Mouse (Mus musculus): ENCODE measurements around the gene Cox11. TPM values are rescaled to one million over a fixed set of nuclear protein-coding genes. Genes with fewer than 3 reads are reported as not detected.

Cox11 gene
- polyA plus RNA-seq, 1 experiment from 2014 or later: 42.8 TPM

- Histone ChIP-seq H3K4me2 (peak overlapping the region; percentile 41), H3K4me1 (peaks cover 34% of the 10 kb centered on the region), H3K9me3 (no peaks in the 10 kb centered on the region), H3K27ac (peak overlapping the region; percentile 89), H3K4me3 (no peak overlapping the region), H3K27me3 (no peaks in the 10 kb centered on the region), H3K9ac (no peak overlapping the region), H3K36me3 (peaks cover 22% of the 10 kb centered on the region)
- WGBS: under 1% methylated on average over 6 of the region's 6 CpGs
- ATAC-seq (ENCODE audit: insufficient number of reproducible peaks, insufficient read depth, low FRiP score, low TSS enrichment, low read depth): peak; percentile 79; the same call in 1 of the 2 replicates
These were observed 27.2 kb downstream of the Cox11 start for GRCm38 (mm10) chr11:90665161-90665560.

- Histone ChIP-seq H3K9me3 (no peaks in the 10 kb centered on the region), H3K4me3 (no peak overlapping the region), H3K27ac (peak overlapping the region; percentile 89), H3K9ac (no peak overlapping the region), H3K27me3 (no peaks in the 10 kb centered on the region), H3K4me2 (no peak overlapping the region), H3K36me3 (peaks cover 17% of the 10 kb centered on the region), H3K4me1 (peaks cover 29% of the 10 kb centered on the region)
- WGBS: 62% methylated on average over 3 of the region's 3 CpGs
- ATAC-seq (ENCODE audit: insufficient number of reproducible peaks, insufficient read depth, low FRiP score, low TSS enrichment, low read depth): no peak
These were observed 28.3 kb downstream of the Cox11 start for GRCm38 (mm10) chr11:90666144-90666757.

- no peak for ATAC-seq (ENCODE audit: insufficient number of reproducible peaks, insufficient read depth, low FRiP score, low TSS enrichment, low read depth)
- peaks cover 29% of the 10 kb centered on the region for H3K4me1 ChIP-seq
- H3K9me3 ChIP-seq: no peaks in the 10 kb centered on the region
- H3K27me3 ChIP-seq: no peaks in the 10 kb centered on the region
- H3K4me2 ChIP-seq: no peak overlapping the region
- 77% methylated on average over 4 of the region's 4 CpGs for WGBS
- no peak overlapping the region for H3K9ac ChIP-seq
- H3K27ac ChIP-seq: no peak overlapping the region
- H3K36me3 ChIP-seq: peaks cover 14% of the 10 kb centered on the region; the same call in 1 of the 2 replicates
- H3K4me3 ChIP-seq: no peak overlapping the region
These were observed 28.9 kb downstream of the Cox11 start for GRCm38 (mm10) chr11:90666916-90667315.

- no peaks in the 10 kb centered on the region for H3K27me3 ChIP-seq
- H3K4me2 ChIP-seq: no peak overlapping the region
- H3K9me3 ChIP-seq: no peaks in the 10 kb centered on the region
- H3K9ac ChIP-seq: no peak overlapping the region
- H3K36me3 ChIP-seq: peaks cover 14% of the 10 kb centered on the region; the same call in 1 of the 2 replicates
- no peak for ATAC-seq (ENCODE audit: insufficient number of reproducible peaks, insufficient read depth, low FRiP score, low TSS enrichment, low read depth)
- no peak overlapping the region for H3K4me3 ChIP-seq
- no peak overlapping the region for H3K27ac ChIP-seq
- 94% methylated on average over 6 of the region's 6 CpGs for WGBS
- peaks cover 29% of the 10 kb centered on the region for H3K4me1 ChIP-seq
These were observed 29.4 kb downstream of the Cox11 start for GRCm38 (mm10) chr11:90667325-90667724.

GRCm38 (mm10) chr11:90675479-90676110 is 37.6 kb downstream of the Cox11 start:
- H3K36me3 ChIP-seq: peaks cover 10% of the 10 kb centered on the region; the same call in 1 of the 2 replicates
- no peaks in the 10 kb centered on the region for H3K4me1 ChIP-seq
- H3K4me2 ChIP-seq: no peak overlapping the region
- no peak overlapping the region for H3K9ac ChIP-seq
- WGBS: 62% methylated on average over 5 of the region's 5 CpGs
- no peak overlapping the region for H3K4me3 ChIP-seq
- ATAC-seq (ENCODE audit: insufficient number of reproducible peaks, insufficient read depth, low FRiP score, low TSS enrichment, low read depth): no peak
- no peak overlapping the region for H3K27ac ChIP-seq
- H3K27me3 ChIP-seq: no peaks in the 10 kb centered on the region
- H3K9me3 ChIP-seq: no peaks in the 10 kb centered on the region

GRCm38 (mm10) chr11:90677027-90677426 is 39.1 kb downstream of the Cox11 start:
- Histone ChIP-seq H3K9ac (no peak overlapping the region), H3K4me2 (no peak overlapping the region), H3K4me1 (no peaks in the 10 kb centered on the region), H3K36me3 (peaks cover 18% of the 10 kb centered on the region; the same call in 1 of the 2 replicates), H3K27me3 (no peaks in the 10 kb centered on the region), H3K27ac (no peak overlapping the region), H3K4me3 (no peak overlapping the region), H3K9me3 (no peaks in the 10 kb centered on the region)
- ATAC-seq (ENCODE audit: insufficient number of reproducible peaks, insufficient read depth, low FRiP score, low TSS enrichment, low read depth): no peak
- WGBS: 93% methylated on average over 7 of the region's 7 CpGs

GRCm38 (mm10) chr11:90677771-90678288 is 39.9 kb downstream of the Cox11 start:
- Histone ChIP-seq H3K4me3 (no peak overlapping the region), H3K9me3 (no peaks in the 10 kb centered on the region), H3K27me3 (no peaks in the 10 kb centered on the region), H3K4me2 (no peak overlapping the region), H3K9ac (no peak overlapping the region), H3K36me3 (peaks cover 24% of the 10 kb centered on the region), H3K27ac (no peak overlapping the region), H3K4me1 (no peaks in the 10 kb centered on the region)
- WGBS: 83% methylated on average over 8 of the region's 8 CpGs
- ATAC-seq (ENCODE audit: insufficient number of reproducible peaks, insufficient read depth, low FRiP score, low TSS enrichment, low read depth): no peak

- no peak for ATAC-seq (ENCODE audit: insufficient number of reproducible peaks, insufficient read depth, low FRiP score, low TSS enrichment, low read depth)
- no peaks in the 10 kb centered on the region for H3K27me3 ChIP-seq
- H3K4me3 ChIP-seq: no peak overlapping the region
- H3K27ac ChIP-seq: no peak overlapping the region
- H3K4me1 ChIP-seq: no peaks in the 10 kb centered on the region
- WGBS: 79% methylated on average over 5 of the region's 5 CpGs
- H3K4me2 ChIP-seq: no peak overlapping the region
- no peaks in the 10 kb centered on the region for H3K9me3 ChIP-seq
- H3K9ac ChIP-seq: no peak overlapping the region
- peaks cover 27% of the 10 kb centered on the region for H3K36me3 ChIP-seq
These were observed 40.6 kb downstream of the Cox11 start for GRCm38 (mm10) chr11:90678582-90678981.

GRCm38 (mm10) chr11:90681171-90681570 is 43.2 kb downstream of the Cox11 start:
- no peak overlapping the region for H3K4me3 ChIP-seq
- H3K27ac ChIP-seq: no peak overlapping the region
- H3K9ac ChIP-seq: no peak overlapping the region
- H3K27me3 ChIP-seq: no peaks in the 10 kb centered on the region
- ATAC-seq (ENCODE audit: insufficient number of reproducible peaks, insufficient read depth, low FRiP score, low TSS enrichment, low read depth): no peak
- no peaks in the 10 kb centered on the region for H3K4me1 ChIP-seq
- H3K36me3 ChIP-seq: peaks cover 27% of the 10 kb centered on the region
- H3K9me3 ChIP-seq: no peaks in the 10 kb centered on the region
- no peak overlapping the region for H3K4me2 ChIP-seq

GRCm38 (mm10) chr11:90684765-90685164 is 46.8 kb downstream of the Cox11 start:
- Histone ChIP-seq H3K27me3 (peaks cover 6% of the 10 kb centered on the region), H3K4me3 (no peak overlapping the region), H3K4me2 (no peak overlapping the region), H3K27ac (no peak overlapping the region), H3K36me3 (peaks cover 19% of the 10 kb centered on the region), H3K9ac (no peak overlapping the region), H3K9me3 (no peaks in the 10 kb centered on the region), H3K4me1 (peaks cover 19% of the 10 kb centered on the region)
- WGBS: 33% methylated on average over 6 of the region's 6 CpGs
- no peak for ATAC-seq (ENCODE audit: insufficient number of reproducible peaks, insufficient read depth, low FRiP score, low TSS enrichment, low read depth)

- WGBS: 68% methylated on average over 6 of the region's 6 CpGs
- peaks cover 19% of the 10 kb centered on the region for H3K4me1 ChIP-seq
- H3K27ac ChIP-seq: no peak overlapping the region
- no peak for ATAC-seq (ENCODE audit: insufficient number of reproducible peaks, insufficient read depth, low FRiP score, low TSS enrichment, low read depth)
- peaks cover 18% of the 10 kb centered on the region for H3K36me3 ChIP-seq
- H3K9ac ChIP-seq: no peak overlapping the region
- no peak overlapping the region for H3K4me2 ChIP-seq
- H3K9me3 ChIP-seq: no peaks in the 10 kb centered on the region
- H3K27me3 ChIP-seq: peaks cover 6% of the 10 kb centered on the region
- no peak overlapping the region for H3K4me3 ChIP-seq
These were observed 47.2 kb downstream of the Cox11 start for GRCm38 (mm10) chr11:90685196-90685595.
